Mouse (Mus musculus) hindbrain, embryonic 15.5 days (tissue): Measurements from ENCODE around the gene Ift22. TPM values are rescaled to one million over a fixed set of nuclear protein-coding genes. Genes with fewer than 3 reads are reported as not detected.

Source experiments
- ATAC-seq: fragments of 200-750 bp; cut with Nextera tagmentation; 2 replicates; pipeline ENCODE4 v1.8.0; 2017; ENCODE audit warnings: low read depth, moderate number of reproducible peaks, moderate TSS enrichment; ENCODE audit not compliant: low FRiP score
- H3K27ac ChIP-seq: fragments of 300-500 bp; sonication (generic); replicated peaks from 2 replicates; pipeline ENCODE4 v1.5.1; 2015; ENCODE audit warnings: mild to moderate bottlenecking, inconsistent platforms
- H3K27me3 ChIP-seq: fragments of 300-500 bp; sonication (generic); 2 replicates; pipeline ENCODE4 v1.6.1; 2015; ENCODE audit warnings: control low read depth, inconsistent platforms
- H3K36me3 ChIP-seq: fragments of 300-500 bp; sonication (generic); 2 replicates; pipeline ENCODE4 v1.6.1; 2015; ENCODE audit warnings: control low read depth, inconsistent platforms
- H3K4me1 ChIP-seq: fragments of 300-500 bp; sonication (generic); replicated peaks from 2 replicates; pipeline ENCODE4 v1.6.1; 2015; ENCODE audit warnings: control low read depth, inconsistent platforms
- H3K4me2 ChIP-seq: fragments of 300-500 bp; sonication (generic); 2 replicates; pipeline ENCODE4 v1.6.1; 2015; ENCODE audit warnings: moderate library complexity, mild to moderate bottlenecking, inconsistent platforms
- H3K4me3 ChIP-seq: fragments of 300-500 bp; sonication (generic); 2 replicates; pipeline ENCODE4 v1.5.1; 2015; ENCODE audit warnings: mild to moderate bottlenecking, inconsistent platforms
- H3K9ac ChIP-seq: fragments of 300-500 bp; sonication (generic); 2 replicates; pipeline ENCODE4 v1.6.1; 2015; ENCODE audit warnings: inconsistent platforms
- H3K9me3 ChIP-seq: fragments of 300-500 bp; sonication (generic); 2 replicates; pipeline ENCODE4 v1.6.1; 2016; ENCODE audit warnings: control low read depth, inconsistent platforms
- WGBS: fragments of 180-500 bp; shearing (Covaris S2); methylation state at CpG from one replicate; pipeline ENCODE4 v1.1.7; 2015; 5-methylcytosine and 5-hydroxymethylcytosine counted together
- polyA plus RNA-seq: library from polyadenylated mRNA; unstranded; fragments of >200 nt; fragmentation: Nextera tagmentation; extraction: Ambion mirVana; gene quantifications from 2 replicates; pipeline ENCODE4 v1.2.1, GENCODE M21; 2015

Gene Ift22
- polyA plus RNA-seq, 1 experiment from 2014 or later = 129 TPM

DNA sequence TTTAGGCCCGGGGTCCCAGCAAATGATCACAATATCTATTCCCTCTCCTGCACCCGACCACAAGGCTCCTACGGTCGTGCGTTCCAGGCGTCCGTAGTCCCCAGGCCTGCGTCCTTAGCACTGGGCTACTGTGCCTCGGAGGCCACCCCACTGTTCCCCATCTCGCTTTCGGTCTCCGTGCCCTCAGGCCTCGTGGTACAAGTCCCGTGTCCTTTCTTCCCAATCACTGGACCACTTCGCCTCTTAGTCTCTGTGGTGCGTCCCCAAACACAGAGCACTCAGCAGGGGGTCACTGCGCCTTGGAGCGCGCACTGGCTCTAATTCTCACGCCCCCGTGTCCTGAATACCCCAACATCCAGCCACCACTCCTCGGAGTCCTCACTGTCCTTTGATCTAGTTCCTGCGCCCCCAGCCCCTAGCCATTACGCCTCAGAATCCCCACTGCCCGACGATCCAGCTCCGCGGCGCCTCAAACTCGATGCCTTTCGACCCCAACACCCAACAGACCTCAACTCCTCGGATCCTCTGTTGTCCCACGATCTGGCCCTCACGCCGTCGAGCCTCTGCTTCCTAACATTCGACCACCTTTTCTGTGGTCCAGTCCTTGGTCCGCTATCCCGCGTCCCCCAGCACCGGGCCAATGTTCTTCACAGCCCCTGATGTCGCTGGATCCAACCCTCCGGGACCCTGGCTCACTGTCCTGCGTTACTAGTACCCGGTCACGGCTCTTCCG, 25.7 kb upstream of the Ift22 start:
- peak overlapping the region; percentile 75 for H3K9ac ChIP-seq
- peak overlapping the region; percentile 52; the same call in 1 of the 2 replicates for H3K27ac ChIP-seq
- H3K36me3 ChIP-seq = no peaks in the 10 kb centered on the region
- peak overlapping the region; percentile 87 for H3K4me2 ChIP-seq
- H3K27me3 ChIP-seq = peaks cover 10% of the 10 kb centered on the region
- ATAC-seq = peak; percentile 17; the same call in 1 of the 2 replicates
- no peaks in the 10 kb centered on the region for H3K9me3 ChIP-seq
- peak overlapping the region; percentile 72 for H3K4me3 ChIP-seq
- H3K4me1 ChIP-seq = peaks cover 22% of the 10 kb centered on the region
- WGBS = 2% methylated on average over 47 of the region's 47 CpGs

DNA sequence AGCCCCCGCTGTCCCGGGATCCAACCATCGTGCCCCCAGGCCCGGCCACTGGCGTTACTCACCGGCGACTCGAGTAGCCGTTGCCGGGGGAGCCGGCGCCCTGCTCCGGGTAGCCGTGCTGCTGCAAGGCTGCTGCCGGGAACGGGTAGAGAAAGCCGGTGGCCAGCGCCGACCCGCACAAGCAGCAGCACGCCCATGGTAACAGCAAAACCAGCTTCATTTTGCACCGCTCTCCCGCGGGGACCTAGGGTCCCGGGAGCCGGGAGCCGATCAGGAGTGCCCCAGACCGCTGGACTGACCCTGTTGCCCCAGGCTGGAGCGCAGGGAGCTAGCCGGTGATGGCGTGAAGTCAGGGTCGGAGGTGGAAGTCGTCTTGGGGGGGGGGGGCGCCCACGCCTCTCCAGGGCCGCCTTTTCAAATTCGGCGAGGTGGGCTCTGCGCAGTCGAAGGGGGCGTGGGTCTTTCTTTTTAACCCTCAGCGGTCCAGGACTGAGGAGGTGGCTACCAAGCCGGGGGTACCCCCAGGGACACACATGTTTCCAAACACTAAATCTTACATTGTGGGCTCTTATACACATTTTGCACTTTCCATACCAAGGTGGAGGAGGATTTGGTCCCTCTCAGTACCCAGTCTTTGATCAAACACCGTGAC, 25.0 kb upstream of the Ift22 start, which contains the start of gene Col26a1:
Gene Col26a1 (minus strand): TSS at position 422 of the 652 bp plus-strand sequence.
- Histone ChIP-seq H3K4me2 (peak within 1 kb of the TSS; percentile 87), H3K27me3 (peaks cover 10% of the 10 kb centered on the region), H3K9me3 (no peaks in the 10 kb centered on the region), H3K36me3 (no peaks in the 10 kb centered on the region), H3K4me3 (peak within 1 kb of the TSS; percentile 72), H3K27ac (peak within 1 kb of the TSS; percentile 52; the same call in 1 of the 2 replicates), H3K4me1 (peaks cover 23% of the 10 kb centered on the region), H3K9ac (peak within 1 kb of the TSS; percentile 75)
- ATAC-seq = peak; percentile 54
- 1% methylated on average over 40 of the region's 44 CpGs for WGBS

GRCm38 (mm10) chr5:136886957-136887356, 21.0 kb upstream of the Ift22 start:
- WGBS = 33% methylated on average over 7 of the region's 7 CpGs
- no peaks in the 10 kb centered on the region for H3K36me3 ChIP-seq
- H3K9ac ChIP-seq = no peak overlapping the region
- H3K4me1 ChIP-seq = peaks cover 17% of the 10 kb centered on the region
- no peak for ATAC-seq
- H3K4me3 ChIP-seq = no peak overlapping the region
- no peak overlapping the region for H3K4me2 ChIP-seq
- 0 out of 2 replicates have a peak overlapping the region, but pooled peaks have one; percentile 11 for H3K27ac ChIP-seq
- peaks cover 10% of the 10 kb centered on the region for H3K27me3 ChIP-seq
- H3K9me3 ChIP-seq = no peaks in the 10 kb centered on the region

DNA sequence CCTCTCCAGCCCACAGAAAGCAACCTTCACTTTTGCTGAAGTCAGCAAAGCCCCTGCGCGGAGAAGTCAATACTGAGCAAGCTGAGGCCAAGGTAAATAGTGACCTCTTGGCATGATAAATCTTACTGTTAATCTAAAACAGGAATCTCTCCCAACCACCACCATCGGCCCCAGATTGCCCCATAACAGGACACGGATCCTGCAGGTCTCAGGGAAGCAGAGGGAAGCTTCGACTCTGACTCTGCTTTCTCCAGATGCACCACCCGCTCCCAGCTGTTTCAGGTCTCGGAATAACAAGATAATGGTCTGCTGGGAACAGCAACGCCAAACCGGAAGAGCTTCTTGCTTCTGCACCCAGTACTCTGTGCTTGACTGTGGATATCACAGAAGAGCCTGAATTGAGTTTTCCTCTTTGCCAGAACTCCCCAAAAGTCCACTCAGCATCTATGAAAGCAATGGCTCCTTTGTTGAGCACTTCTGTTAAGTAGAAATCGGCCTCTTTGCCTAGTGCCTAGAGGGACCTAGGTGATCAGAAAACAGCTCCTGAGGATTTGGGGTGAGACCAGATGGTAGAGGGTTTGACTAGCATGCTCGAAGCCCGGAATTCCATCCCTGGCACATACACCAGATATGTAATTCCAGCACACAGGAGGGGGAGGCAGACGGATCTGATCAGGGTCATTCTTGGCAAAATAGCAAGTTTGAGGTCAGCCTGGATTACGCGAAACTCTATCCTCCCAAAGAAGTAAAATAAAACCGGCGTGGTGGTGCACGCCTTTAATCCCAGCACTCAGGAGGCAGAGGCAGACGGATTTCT, 19.2 kb upstream of the Ift22 start:
- Histone ChIP-seq H3K9me3 (no peaks in the 10 kb centered on the region), H3K27me3 (peaks cover 4% of the 10 kb centered on the region), H3K4me1 (0 out of 2 replicates have a peak, but pooled peaks cover 5% of the 10 kb centered on the region), H3K4me2 (no peak overlapping the region), H3K36me3 (no peaks in the 10 kb centered on the region), H3K27ac (no peak overlapping the region), H3K4me3 (no peak overlapping the region), H3K9ac (no peak overlapping the region)
- 66% methylated on average over 19 of the region's 19 CpGs for WGBS
- no peak for ATAC-seq

DNA sequence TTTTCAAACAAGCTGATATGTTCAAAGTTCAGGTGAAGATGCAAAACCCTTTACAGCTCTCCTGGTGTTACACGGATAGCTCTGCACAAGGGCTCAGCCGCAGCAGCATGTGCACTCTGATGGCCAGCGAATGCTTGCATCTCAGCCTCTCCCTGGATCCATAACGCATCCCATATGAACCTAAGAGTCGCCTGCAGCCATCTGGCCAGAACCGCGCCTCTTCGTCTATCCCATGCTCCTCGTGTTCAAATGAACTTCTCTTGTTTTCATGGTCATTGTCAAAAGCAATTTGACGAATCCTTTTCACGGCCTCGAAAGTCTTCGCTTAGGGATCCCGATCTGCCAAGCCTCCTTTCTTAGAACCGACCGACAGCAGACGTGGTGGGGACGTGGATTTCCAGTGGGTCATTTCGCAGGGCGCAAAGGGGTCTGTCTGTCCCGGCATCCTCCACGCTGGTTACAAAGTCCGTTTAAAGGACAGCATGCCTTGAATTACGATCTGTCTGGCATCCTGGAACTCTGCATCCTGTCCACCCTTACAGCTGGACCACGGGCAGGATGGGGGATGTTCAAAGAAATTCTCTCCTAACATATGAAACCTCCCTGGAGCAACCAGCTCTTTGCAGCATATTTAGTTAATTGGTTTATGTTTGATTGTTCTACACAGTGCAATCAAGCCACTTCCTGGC, 13.0 kb upstream of the Ift22 start:
- H3K4me1 ChIP-seq = no peaks in the 10 kb centered on the region
- H3K27me3 ChIP-seq = no peaks in the 10 kb centered on the region
- H3K27ac ChIP-seq = no peak overlapping the region
- 77% methylated on average over 25 of the region's 25 CpGs for WGBS
- no peaks in the 10 kb centered on the region for H3K36me3 ChIP-seq
- H3K4me2 ChIP-seq = no peak overlapping the region
- no peaks in the 10 kb centered on the region for H3K9me3 ChIP-seq
- no peak for ATAC-seq
- no peak overlapping the region for H3K9ac ChIP-seq
- H3K4me3 ChIP-seq = no peak overlapping the region

GRCm38 (mm10) chr5:136895529-136895963, 12.4 kb upstream of the Ift22 start:
- Histone ChIP-seq H3K4me1 (no peaks in the 10 kb centered on the region), H3K4me2 (no peak overlapping the region), H3K27ac (no peak overlapping the region), H3K36me3 (no peaks in the 10 kb centered on the region), H3K9ac (no peak overlapping the region), H3K9me3 (no peaks in the 10 kb centered on the region), H3K4me3 (no peak overlapping the region), H3K27me3 (no peaks in the 10 kb centered on the region)
- 58% methylated on average over 10 of the region's 10 CpGs for whole genome bisulfite sequencing
- ATAC-seq = no peak

GRCm38 (mm10) chr5:136904621-136905020, 3.3 kb upstream of the Ift22 start:
- ATAC-seq = no peak
- Histone ChIP-seq H3K9me3 (no peaks in the 10 kb centered on the region), H3K4me1 (peaks cover 17% of the 10 kb centered on the region), H3K36me3 (no peaks in the 10 kb centered on the region), H3K4me2 (no peak overlapping the region), H3K27me3 (no peaks in the 10 kb centered on the region), H3K9ac (no peak overlapping the region), H3K4me3 (no peak overlapping the region), H3K27ac (no peak overlapping the region)
- 57% methylated on average over 3 of the region's 3 CpGs for WGBS

DNA sequence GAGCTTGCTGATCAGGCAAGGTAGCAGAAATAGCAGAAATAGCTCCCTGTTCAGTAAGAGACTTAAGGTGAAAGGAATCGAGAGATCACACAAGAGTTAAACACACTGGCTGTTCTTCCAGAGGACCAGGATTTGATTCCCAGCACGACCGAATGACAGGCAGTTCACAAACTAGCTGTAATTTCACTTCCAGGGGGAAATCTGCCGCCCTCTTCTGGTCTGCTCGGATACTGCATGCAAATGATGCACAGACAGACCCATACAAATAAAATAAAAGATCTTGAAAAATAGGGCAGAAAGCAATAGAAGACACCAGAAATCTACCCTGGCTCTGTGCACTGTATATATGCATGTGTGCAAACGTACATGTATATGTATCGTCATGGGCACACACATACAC, 2.3 kb upstream of the Ift22 start:
- peaks cover 21% of the 10 kb centered on the region for H3K4me1 ChIP-seq
- H3K4me2 ChIP-seq = no peak overlapping the region
- H3K9me3 ChIP-seq = no peaks in the 10 kb centered on the region
- ATAC-seq = no peak
- H3K36me3 ChIP-seq = 0 out of 2 replicates have a peak, but pooled peaks cover 1% of the 10 kb centered on the region
- no peak overlapping the region for H3K9ac ChIP-seq
- H3K27me3 ChIP-seq = no peaks in the 10 kb centered on the region
- H3K4me3 ChIP-seq = no peak overlapping the region
- no peak overlapping the region for H3K27ac ChIP-seq
- 55% methylated on average over 7 of the region's 7 CpGs for WGBS

- H3K9ac ChIP-seq = peak overlapping the region; percentile 73
- WGBS = 44% methylated on average over 9 of the region's 9 CpGs
- H3K4me2 ChIP-seq = peak overlapping the region; percentile 65
- H3K27ac ChIP-seq = peak overlapping the region; percentile 76
- ATAC-seq = peak; percentile 35
- H3K36me3 ChIP-seq = peaks cover 19% of the 10 kb centered on the region
- H3K4me3 ChIP-seq = peak overlapping the region; percentile 72
- H3K27me3 ChIP-seq = no peaks in the 10 kb centered on the region
- H3K9me3 ChIP-seq = no peaks in the 10 kb centered on the region
- peaks cover 21% of the 10 kb centered on the region for H3K4me1 ChIP-seq
These were observed 363 bp upstream of the Ift22 start for GRCm38 (mm10) chr5:136907587-136907986.

DNA sequence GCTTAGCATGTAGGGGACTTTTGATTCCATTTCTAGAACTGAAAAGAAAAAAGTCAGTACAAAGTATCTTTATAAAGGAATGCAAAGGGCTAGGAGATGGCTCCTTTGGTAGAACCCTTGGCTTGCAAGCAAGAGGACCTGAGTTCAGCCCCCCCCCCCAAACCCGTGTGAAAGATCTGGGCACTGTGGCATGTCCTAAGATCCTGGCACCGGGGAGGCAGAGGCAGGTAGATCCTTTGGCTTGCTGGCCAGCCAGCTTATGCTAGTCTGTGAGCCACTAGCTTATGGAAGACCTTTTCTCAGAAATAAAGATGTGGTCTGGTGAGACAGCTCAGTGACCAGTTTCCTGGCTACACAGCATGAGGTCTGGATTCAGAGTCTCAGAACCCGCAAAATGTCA, 6.2 kb downstream of the Ift22 start:
- H3K9ac ChIP-seq = no peak overlapping the region
- no peaks in the 10 kb centered on the region for H3K9me3 ChIP-seq
- no peak overlapping the region for H3K4me3 ChIP-seq
- peaks cover 32% of the 10 kb centered on the region for H3K36me3 ChIP-seq
- H3K4me2 ChIP-seq = no peak overlapping the region
- H3K4me1 ChIP-seq = peaks cover 7% of the 10 kb centered on the region
- WGBS = 79% methylated on average over 3 of the region's 3 CpGs
- no peaks in the 10 kb centered on the region for H3K27me3 ChIP-seq
- ATAC-seq = no peak
- H3K27ac ChIP-seq = no peak overlapping the region

DNA sequence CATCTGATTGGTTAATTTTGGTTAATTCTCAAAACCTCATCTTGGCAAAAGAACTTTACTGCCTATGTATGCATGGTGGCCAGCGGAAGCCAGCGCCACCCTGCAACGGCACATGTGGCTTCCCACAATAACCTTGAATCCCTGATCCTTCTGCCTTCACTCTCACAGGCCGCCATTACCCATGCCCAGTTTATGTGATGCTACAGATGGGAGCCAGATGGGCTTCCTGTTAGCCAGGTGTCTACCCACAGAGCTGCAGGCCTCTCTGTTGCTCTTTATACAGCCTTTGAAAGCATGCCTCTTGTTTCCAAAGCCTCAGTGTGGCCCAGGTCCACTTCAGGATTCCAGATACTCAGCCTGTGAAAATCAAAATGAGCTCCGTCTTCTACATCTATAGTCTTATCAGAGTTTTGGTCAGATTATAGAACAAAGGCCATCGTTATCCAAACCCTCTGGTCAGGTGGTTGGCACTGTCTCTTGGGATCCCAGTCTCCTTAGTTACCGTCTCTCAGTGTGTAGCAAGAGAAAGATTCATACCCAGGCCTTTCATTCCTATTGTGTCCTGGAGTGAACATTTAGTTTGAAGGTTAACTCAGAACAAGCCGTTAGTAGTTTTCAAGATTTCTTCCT, 9.8 kb downstream of the Ift22 start:
- 97% methylated on average over 8 of the region's 8 CpGs for WGBS
- ATAC-seq = no peak
- H3K36me3 ChIP-seq = peaks cover 12% of the 10 kb centered on the region

More for the DNA sequence above, 9.8 kb downstream of the Ift22 start:
- H3K4me1 ChIP-seq = peaks cover 7% of the 10 kb centered on the region
- H3K27ac ChIP-seq = no peak overlapping the region
- H3K4me2 ChIP-seq = no peak overlapping the region
- H3K9ac ChIP-seq = no peak overlapping the region
- H3K9me3 ChIP-seq = no peaks in the 10 kb centered on the region
- H3K4me3 ChIP-seq = no peak overlapping the region
- no peaks in the 10 kb centered on the region for H3K27me3 ChIP-seq
